Mouse (Mus musculus): ENCODE measurements at regions not wholly inside any gene's neighbourhood (a gene's known extent, or its start where the extent isn't known, plus 50 kb on each side); places are given as distances from the start of the nearest gene placed in this dataset.

DNA sequence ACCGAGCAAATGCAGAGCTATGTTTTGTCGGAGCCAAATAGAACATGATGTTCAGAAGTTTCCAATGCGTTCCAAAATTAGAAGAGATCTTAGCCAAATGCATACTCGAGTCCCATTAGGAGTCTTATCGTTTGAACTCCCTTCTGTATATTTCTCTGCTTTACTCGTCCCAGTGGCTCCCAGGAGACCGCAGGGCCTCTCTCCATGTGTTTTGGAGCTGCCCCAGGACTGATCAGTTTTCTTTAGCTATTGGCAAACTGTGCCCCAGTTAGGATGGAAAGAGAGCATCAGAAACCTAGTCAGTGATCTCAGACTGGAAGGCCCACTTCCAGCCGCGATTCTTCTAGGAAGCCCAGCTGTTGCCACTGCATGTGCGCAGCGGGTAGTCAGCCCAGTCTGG lies 152.0 kb upstream of the Serp2 start:
- TF ChIP-seq CTCF (IDR thresholded peaks at IDR 0.05; ENCODE audit: insufficient read depth, low read depth, low read length) (no peak), POLR2A (IDR thresholded peaks at IDR 0.05; ENCODE audit: insufficient read depth, low read depth, low read length) (no peak)

Data from olfactory bulb, adult 2 months (tissue).